Mouse (Mus musculus): ENCODE data around the gene Ablim1.

DNA sequence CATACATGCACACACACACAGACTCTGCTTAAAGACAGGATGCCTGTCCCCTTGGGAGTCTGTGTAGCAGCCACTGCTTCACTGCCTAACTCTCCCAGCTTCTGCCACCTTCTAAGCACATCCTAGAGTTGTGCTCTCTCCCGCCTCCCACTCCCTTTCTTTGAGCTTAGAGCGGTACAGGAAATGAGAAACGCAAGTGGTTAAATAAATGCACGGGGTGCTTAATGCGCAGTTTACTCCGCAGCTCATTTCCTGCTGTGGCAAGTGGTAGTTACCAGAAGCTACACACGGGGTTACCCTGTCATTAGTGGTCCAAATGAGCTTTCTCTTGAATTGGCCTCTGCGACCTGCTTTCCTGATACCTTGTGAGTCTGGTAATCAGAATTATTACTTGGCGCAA, 134.4 kb downstream of the Ablim1 start:
- TF ChIP-seq CTCF (IDR thresholded peaks at IDR 0.05; ENCODE audit: low read depth) (no peak), EP300 (optimal IDR thresholded peaks at IDR 0.05) (no peak)

All from stomach, postnatal 0 days (tissue).